Mouse (Mus musculus) CH12.LX (cell line): ENCODE measurements around the gene Cldn13. TPM values are rescaled to one million over a fixed set of nuclear protein-coding genes. Genes with fewer than 3 reads are reported as not detected.
A peak's percentile ranks its signal among the peaks of the same experiment; 100 is the strongest.

Experiments used
- DNase-seq: peaks from one replicate; pipeline ENCODE4 v3.0.0-alpha.2; 2013; ENCODE audit errors: extremely low read depth
- H3K27ac ChIP-seq: 2 replicates; pipeline ENCODE4 v1.5.1; 2012; ENCODE audit warnings: low read depth, mild to moderate bottlenecking, control low read depth, moderate library complexity; ENCODE audit not compliant: insufficient read depth
- H3K27me3 ChIP-seq: replicated peaks from 2 replicates; pipeline ENCODE3; 2012; ENCODE audit warnings: inconsistent platforms
- H3K36me3 ChIP-seq, 2 experiments: replicated peaks in 1 of 2; 2 replicates each; pipeline versions ENCODE3 to v1.6.1; 2012; ENCODE audit warnings: inconsistent platforms in 1 of 2, low read length in 1 of 2, mild to moderate bottlenecking in 1 of 2, mixed read lengths in 1 of 2, moderate library complexity in 1 of 2; ENCODE audit not compliant: control insufficient read depth in 1 of 2, insufficient read depth in 1 of 2
- H3K4me1 ChIP-seq, 2 experiments: 2 replicates each; pipeline ENCODE4 v1.6.1; 2012; ENCODE audit warnings: inconsistent platforms in 1 of 2, moderate library complexity in 1 of 2; ENCODE audit not compliant: insufficient read depth in 2 of 2, control insufficient read depth in 1 of 2
- H3K4me2 ChIP-seq: 2 replicates; pipeline ENCODE4 v1.6.1; 2012; ENCODE audit warnings: low read depth, mild to moderate bottlenecking, control low read depth; ENCODE audit not compliant: poor library complexity, insufficient read depth, severe bottlenecking
- H3K4me3 ChIP-seq, 3 experiments: fragments of 150-350 bp in 1 of 3; sonication (generic) in 1 of 3; replicated peaks in 1 of 3; 2 replicates each; pipeline versions ENCODE3 to v1.5.1; 2011 to 2012; ENCODE audit warnings: low read depth in 2 of 3, low read length in 2 of 3, mild to moderate bottlenecking in 2 of 3, moderate library complexity in 2 of 3, control low read depth in 1 of 3, improper control_type of control experiment in 1 of 3, inconsistent platforms in 1 of 3, mixed read lengths in 1 of 3; ENCODE audit not compliant: poor library complexity in 1 of 3
- H3K79me2 ChIP-seq: replicated peaks from 2 replicates; pipeline ENCODE4 v1.6.1; 2012; ENCODE audit warnings: mild to moderate bottlenecking, moderate library complexity; ENCODE audit not compliant: control insufficient read depth, poor library complexity, insufficient read depth, severe bottlenecking; ENCODE audit errors: extremely low read depth
- H3K9ac ChIP-seq: 2 replicates; pipeline ENCODE4 v1.6.1; 2012; ENCODE audit warnings: low read depth, mild to moderate bottlenecking, control low read depth, moderate library complexity; ENCODE audit not compliant: insufficient read depth
- H3K9me3 ChIP-seq: replicated peaks from 2 replicates; pipeline ENCODE3; 2012; ENCODE audit warnings: low read length, inconsistent platforms, mixed read lengths
- BHLHE40 ChIP-seq: IDR thresholded peaks from 2 replicates; pipeline ENCODE4 v1.6.1; 2011; ENCODE audit warnings: mild to moderate bottlenecking, low read depth, low read length, improper control_type of control experiment
- CHD1 ChIP-seq: IDR thresholded peaks from 2 replicates; pipeline ENCODE4 v1.6.1; 2012; ENCODE audit warnings: low read depth, low read length, improper control_type of control experiment, inconsistent platforms
- CHD2 ChIP-seq: IDR thresholded peaks from 2 replicates; pipeline ENCODE4 v1.6.1; 2011; ENCODE audit warnings: low read length, improper control_type of control experiment
- CTCF ChIP-seq, 2 experiments: IDR thresholded peaks in 1 of 2; conservative IDR thresholded peaks in 1 of 2; 2 replicates each; pipeline ENCODE4 v1.5.1; 2011 to 2012; ENCODE audit warnings: low read depth in 2 of 2, low read length in 2 of 2, improper control_type of control experiment in 1 of 2, inconsistent platforms in 1 of 2, mild to moderate bottlenecking in 1 of 2, moderate library complexity in 1 of 2
- ELF1 ChIP-seq: IDR thresholded peaks from 2 replicates; pipeline ENCODE4 v1.6.1; 2014; ENCODE audit warnings: low read depth, mild to moderate bottlenecking, inconsistent platforms, low read length, improper control_type of control experiment
- GABPA ChIP-seq: IDR thresholded peaks from 2 replicates; pipeline ENCODE4 v1.6.1; 2012; ENCODE audit warnings: low read depth, low read length, improper control_type of control experiment, inconsistent platforms; ENCODE audit not compliant: insufficient replicate concordance
- JUN ChIP-seq: IDR thresholded peaks from 2 replicates; pipeline ENCODE4 v1.6.1; 2011; ENCODE audit warnings: low read depth, mild to moderate bottlenecking, low read length, improper control_type of control experiment, moderate library complexity; ENCODE audit not compliant: insufficient read depth
- MAFK ChIP-seq: IDR thresholded peaks from 2 replicates; pipeline ENCODE4 v1.6.1; 2011; ENCODE audit warnings: low read length, improper control_type of control experiment; ENCODE audit not compliant: insufficient replicate concordance
- MAX ChIP-seq: IDR thresholded peaks from 2 replicates; pipeline ENCODE4 v1.6.1; 2011; ENCODE audit warnings: low read length, improper control_type of control experiment
- MAZ ChIP-seq: IDR thresholded peaks from 2 replicates; pipeline ENCODE4 v1.6.1; 2012; ENCODE audit warnings: low read depth, mild to moderate bottlenecking, inconsistent platforms, low read length, improper control_type of control experiment, moderate library complexity
- MXI1 ChIP-seq: IDR thresholded peaks from 2 replicates; pipeline ENCODE4 v1.6.1; 2011; ENCODE audit warnings: mild to moderate bottlenecking, low read depth, low read length, improper control_type of control experiment
- NELFE ChIP-seq: IDR thresholded peaks from 2 replicates; pipeline ENCODE4 v1.6.1; 2011; ENCODE audit warnings: low read depth, low read length, improper control_type of control experiment
- POLR2A ChIP-seq: IDR thresholded peaks from 2 replicates; pipeline ENCODE4 v1.6.1; 2011; ENCODE audit warnings: low read depth, mild to moderate bottlenecking, improper control_type of control experiment, low read length
- RCOR1 ChIP-seq: conservative IDR thresholded peaks from 2 replicates; pipeline ENCODE4 v1.6.1; 2012; ENCODE audit warnings: low read depth, mild to moderate bottlenecking, inconsistent platforms, low read length, improper control_type of control experiment
- SIN3A ChIP-seq: IDR thresholded peaks from 2 replicates; pipeline ENCODE4 v1.6.1; 2012; ENCODE audit warnings: low read length, improper control_type of control experiment, inconsistent platforms
- SMC3 ChIP-seq: IDR thresholded peaks from 2 replicates; pipeline ENCODE4 v1.6.1; 2011; ENCODE audit warnings: low read depth, low read length, improper control_type of control experiment
- TBP ChIP-seq: conservative IDR thresholded peaks from 2 replicates; pipeline ENCODE4 v1.6.1; 2011; ENCODE audit warnings: low read depth, low read length, improper control_type of control experiment
- TCF12 ChIP-seq: IDR thresholded peaks from 2 replicates; pipeline ENCODE4 v1.6.1; 2014; ENCODE audit warnings: low read depth, mild to moderate bottlenecking, inconsistent platforms, low read length, improper control_type of control experiment
- USF1 ChIP-seq: IDR thresholded peaks from 2 replicates; pipeline ENCODE4 v1.6.1; 2014; ENCODE audit warnings: low read depth, mild to moderate bottlenecking, inconsistent platforms, low read length, improper control_type of control experiment
- USF2 ChIP-seq: conservative IDR thresholded peaks from 2 replicates; pipeline ENCODE4 v1.6.1; 2011; ENCODE audit warnings: low read depth, low read length, improper control_type of control experiment
- ZMIZ1 ChIP-seq: IDR thresholded peaks from 2 replicates; pipeline ENCODE4 v1.6.1; 2012; ENCODE audit warnings: low read depth, mild to moderate bottlenecking, inconsistent platforms, low read length, improper control_type of control experiment
- dilution Hi-C: fragments of 300-500 bp; cut with MboI; formaldehyde crosslinking; loops from 2 replicates; pipeline ENCODE4 v1.14.3; 2020; ENCODE audit warnings: low sequenced_read_pairs; ENCODE audit not compliant: extremely low pct_unique_long_range_greater_than_20kb, extremely low pct_ligation_motif_present
- in situ Hi-C: fragments of 300-500 bp; cut with MboI; formaldehyde crosslinking; loops from 3 replicates; pipeline ENCODE4 v1.14.3; 2019; ENCODE audit warnings: low sequenced_read_pairs, low pct_ligation_motif_present, low pct_unique_long_range_greater_than_20kb, mixed read lengths
- polyA plus RNA-seq: library from polyadenylated mRNA; unstranded; fragments of >175 nt; gene quantifications from 2 replicates; pipeline ENCODE4 v1.2.1, GENCODE M21; 2012; ENCODE audit warnings: low read depth; ENCODE audit not compliant: insufficient read length
- total RNA-seq, 2 experiments: library from RNA; depleted of rRNA; stranded (reverse); fragments of 300-350 nt in 1 of 2; fragments of >200 nt in 1 of 2; gene quantifications; 2 replicates each; pipeline ENCODE4 v1.2.3; 2012 to 2014

Gene Cldn13
- total and polyA plus RNA-seq, 3 experiments: not detected

- TF ChIP-seq TCF12 (no peak), MAX (0 out of 2 replicates have a peak, but pooled peaks have one; percentile 15), SMC3 (peak; percentile 62), SIN3A (no peak), CHD1 (no peak)
These were observed 17.6 kb upstream of the Cldn13 start (continued) for GRCm38 (mm10) chr5:134932903-134933276.

- H3K27ac ChIP-seq: no peak within 1 kb of the TSS
- H3K27me3 ChIP-seq: peaks cover 35% of the 10 kb centered on the region
- dilution Hi-C loops: no loop called here
- H3K4me1 ChIP-seq: peaks cover 5 to 28% of the 10 kb centered on the region in 2 experiments; a peak in 3 of 4 replicates
- in situ Hi-C loops: no loop called here
- H3K4me2 ChIP-seq: peak within 1 kb of the TSS; percentile 68
- peak within 1 kb of the TSS; percentile 75 for H3K9ac ChIP-seq
- no peaks in the 10 kb centered on the region for H3K36me3 ChIP-seq
- H3K79me2 ChIP-seq: no peaks in the 10 kb centered on the region
- DNase-seq: peak; percentile 67
- TF ChIP-seq MXI1 (peak; percentile 56; the same call in 1 of the 2 replicates), MAZ (no peak), GABPA (no peak), CTCF (conservative IDR thresholded peaks at IDR 0.05 in 1 of 2, IDR thresholded peaks at IDR 0.05 in 1 of 2; ENCODE audit: low read depth in 2 of 2, low read length in 2 of 2) (no peak), USF2 (no peak), MAX (peak; percentile 78), MAFK (no peak), SIN3A (peak; percentile 66; the same call in 1 of the 2 replicates), RCOR1 (no peak), ELF1 (peak; percentile 35; the same call in 1 of the 2 replicates), BHLHE40 (peak; percentile 92), CHD2 (no peak), TCF12 (no peak), USF1 (no peak), NELFE (0 out of 2 replicates have a peak, but pooled peaks have one; percentile 20), ZMIZ1 (no peak), JUN (no peak), TBP (no peak), POLR2A (peak; percentile 43; the same call in 1 of the 2 replicates)
- H3K9me3 ChIP-seq: peaks cover 28% of the 10 kb centered on the region
- peak within 1 kb of the TSS; percentile 49 to 89 (median 71) for H3K4me3 ChIP-seq
These were observed 17.0 kb upstream of the Cldn13 start, which contains the start of gene Mettl27 for GRCm38 (mm10) chr5:134932179-134932902. Gene Mettl27 (plus strand): TSS chr5:134932368.
